Mouse (Mus musculus) ES-CJ7 (cell line): ENCODE measurements at regions not wholly inside any gene's neighbourhood (a gene's known extent, or its start where the extent isn't known, plus 50 kb on each side); places are given as distances from the start of the nearest gene placed in this dataset.

Source experiments
- DNase-seq: peaks from one replicate; pipeline ENCODE4 v3.0.0; 2011; ENCODE audit warnings: low read depth, low spot score

GRCm38 (mm10) chr3:147096179-147096578, 244.0 kb downstream of the Ttll7 start:
- DNase-seq, result peak; percentile 2

GRCm38 (mm10) chr3:147098065-147098580, 246.0 kb downstream of the Ttll7 start:
- DNase-seq, result no peak

- DNase-seq, result no peak
Measured at GRCm38 (mm10) chr3:147098611-147099010, 246.4 kb downstream of the Ttll7 start.

GRCm38 (mm10) chr3:147099143-147099713, 247.1 kb downstream of the Ttll7 start:
- no peak for DNase-seq

- DNase-seq, result no peak
Measured at GRCm38 (mm10) chr3:147101053-147101764, 249.0 kb downstream of the Ttll7 start.

GRCm38 (mm10) chr3:147101765-147102113, 249.6 kb downstream of the Ttll7 start:
- DNase-seq, result no peak

- no peak for DNase-seq
Measured at GRCm38 (mm10) chr3:147103428-147103827, 251.3 kb downstream of the Ttll7 start.

GRCm38 (mm10) chr3:147117609-147118008, 265.4 kb downstream of the Ttll7 start:
- no peak for DNase-seq

GRCm38 (mm10) chr3:147118092-147118491, 265.9 kb downstream of the Ttll7 start:
- no peak for DNase-seq

- no peak for DNase-seq
Measured at GRCm38 (mm10) chr3:147118622-147119021, 266.5 kb downstream of the Ttll7 start.

- DNase-seq, result peak; percentile 54
Measured at GRCm38 (mm10) chr3:147121826-147122225, 269.7 kb downstream of the Ttll7 start.

GRCm38 (mm10) chr3:147127740-147128139, 275.6 kb downstream of the Ttll7 start:
- no peak for DNase-seq

GRCm38 (mm10) chr3:147132830-147133229, 280.7 kb downstream of the Ttll7 start:
- DNase-seq, result no peak

GRCm38 (mm10) chr3:147133408-147133807, 281.2 kb downstream of the Ttll7 start:
- no peak for DNase-seq

GRCm38 (mm10) chr3:147140414-147140813, 288.2 kb downstream of the Ttll7 start:
- DNase-seq, result no peak

- no peak for DNase-seq
Measured at GRCm38 (mm10) chr3:147153456-147153855, 301.3 kb downstream of the Ttll7 start.

GRCm38 (mm10) chr3:147153998-147154397, 301.8 kb downstream of the Ttll7 start:
- no peak for DNase-seq

GRCm38 (mm10) chr3:147163126-147163525, 311.0 kb downstream of the Ttll7 start:
- no peak for DNase-seq

GRCm38 (mm10) chr3:147163540-147163939, 311.4 kb downstream of the Ttll7 start:
- no peak for DNase-seq

GRCm38 (mm10) chr3:147164931-147165330, 312.8 kb downstream of the Ttll7 start:
- no peak for DNase-seq

- no peak for DNase-seq
Measured at GRCm38 (mm10) chr3:147166555-147166954, 314.4 kb downstream of the Ttll7 start.

GRCm38 (mm10) chr3:147169215-147169614, 317.0 kb downstream of the Ttll7 start:
- DNase-seq, result no peak

GRCm38 (mm10) chr3:147170106-147170505, 317.9 kb downstream of the Ttll7 start:
- DNase-seq, result no peak
